Mouse (Mus musculus): ENCODE results near the gene Asic2. TPM values are rescaled to one million over a fixed set of nuclear protein-coding genes. Genes with fewer than 3 reads are reported as not detected.

The Asic2 gene
- polyA plus RNA-seq, 1 experiment from 2014 or later: not detected

DNA sequence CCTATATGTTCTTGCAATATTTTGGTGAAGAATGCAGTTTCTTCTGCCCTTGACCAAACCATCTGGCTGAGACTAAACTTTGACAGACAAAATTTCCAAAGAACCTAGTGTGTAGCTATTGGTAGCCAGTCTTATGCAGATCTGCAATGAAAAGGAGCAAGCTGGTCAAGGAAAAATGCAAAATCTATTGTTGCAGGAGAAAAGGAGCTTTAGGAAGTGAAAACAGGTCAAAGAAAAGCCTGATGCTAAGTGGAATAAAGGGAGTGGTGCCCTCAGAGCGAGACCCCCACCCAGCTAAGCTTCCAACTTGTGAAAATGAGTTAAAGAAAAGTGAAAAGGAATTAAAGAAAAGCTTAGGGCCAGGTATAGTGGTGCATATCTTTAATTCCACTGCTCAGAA, 135.9 kb downstream of the Asic2 start:
- H3K4me2 ChIP-seq: no peak overlapping the region
- no peak overlapping the region for H3K27ac ChIP-seq
- ATAC-seq (ENCODE audit: low read depth) (no peak), DNase-seq (no peak)
- H3K4me3 ChIP-seq (replicated peaks): no peak overlapping the region
- H3K9me3 ChIP-seq (replicated peaks): no peaks in the 10 kb centered on the region
- H3K36me3 ChIP-seq: no peaks in the 10 kb centered on the region
- 25% methylated on average over 1 of the region's 1 CpGs for WGBS (ENCODE audit: insufficient replicate concordance)
- no peaks in the 10 kb centered on the region for H3K27me3 ChIP-seq
- H3K9ac ChIP-seq: no peak overlapping the region
- H3K4me1 ChIP-seq (replicated peaks): no peaks in the 10 kb centered on the region

DNA sequence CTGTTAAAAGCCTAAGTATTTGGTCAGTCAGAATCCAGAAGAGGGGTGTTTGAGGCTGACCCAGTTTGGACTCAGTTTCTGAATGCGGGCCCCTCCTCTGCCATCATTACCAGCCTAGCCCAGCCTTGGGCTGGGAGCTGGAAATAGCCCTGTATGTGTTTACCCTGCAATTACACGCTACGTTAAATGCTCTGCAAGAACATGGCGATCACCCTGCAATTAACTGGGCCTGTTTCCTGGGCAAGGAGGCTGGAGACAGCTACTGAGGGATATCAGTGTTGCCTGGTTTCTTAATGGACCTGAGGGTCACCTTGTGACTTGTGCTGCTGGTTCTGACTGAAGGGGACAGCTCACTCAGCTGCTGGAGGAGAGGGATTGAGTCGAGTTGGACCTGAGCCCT, 151.7 kb downstream of the Asic2 start:
- Histone ChIP-seq H3K9me3 (replicated peaks) (no peaks in the 10 kb centered on the region), H3K27ac (no peak overlapping the region), H3K4me3 (replicated peaks) (no peak overlapping the region), H3K4me2 (no peak overlapping the region), H3K27me3 (no peaks in the 10 kb centered on the region), H3K36me3 (no peaks in the 10 kb centered on the region), H3K9ac (no peak overlapping the region), H3K4me1 (replicated peaks) (no peaks in the 10 kb centered on the region)
- DNase-seq (no peak), ATAC-seq (ENCODE audit: low read depth) (no peak)
- WGBS (ENCODE audit: insufficient replicate concordance): 58% methylated on average over 5 of the region's 5 CpGs

DNA sequence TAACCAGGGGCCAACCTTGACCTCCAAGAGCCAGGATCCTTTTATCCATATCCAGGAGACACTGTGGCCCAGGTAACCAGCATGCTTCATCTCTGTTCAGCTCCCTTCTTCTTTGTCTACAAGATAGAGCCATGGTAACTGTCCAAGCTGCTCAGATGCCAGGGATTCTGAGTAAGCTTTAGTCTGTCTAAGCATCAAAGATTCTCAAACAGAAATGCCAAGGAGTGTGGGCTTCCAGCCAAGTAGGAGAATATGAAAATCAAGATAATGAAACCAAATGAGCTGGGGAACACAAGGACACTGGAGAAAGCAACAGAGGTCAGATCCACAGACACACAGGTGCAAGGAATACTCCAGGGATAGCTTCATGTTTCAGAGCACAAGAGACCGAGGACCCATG, 153.4 kb downstream of the Asic2 start:
- WGBS (ENCODE audit: insufficient replicate concordance): 72% methylated on average over 1 of the region's 1 CpGs
- DNase-seq: no peak
- H3K36me3 ChIP-seq: no peaks in the 10 kb centered on the region
- no peaks in the 10 kb centered on the region for H3K27me3 ChIP-seq
- no peaks in the 10 kb centered on the region for H3K4me1 ChIP-seq (replicated peaks)
- no peak overlapping the region for H3K4me3 ChIP-seq (replicated peaks)
- no peak overlapping the region for H3K27ac ChIP-seq
- ATAC-seq (ENCODE audit: low read depth): no peak
- H3K9me3 ChIP-seq (replicated peaks): no peaks in the 10 kb centered on the region; the same call in 1 of the 2 replicates
- no peak overlapping the region for H3K4me2 ChIP-seq
- H3K9ac ChIP-seq: no peak overlapping the region

DNA sequence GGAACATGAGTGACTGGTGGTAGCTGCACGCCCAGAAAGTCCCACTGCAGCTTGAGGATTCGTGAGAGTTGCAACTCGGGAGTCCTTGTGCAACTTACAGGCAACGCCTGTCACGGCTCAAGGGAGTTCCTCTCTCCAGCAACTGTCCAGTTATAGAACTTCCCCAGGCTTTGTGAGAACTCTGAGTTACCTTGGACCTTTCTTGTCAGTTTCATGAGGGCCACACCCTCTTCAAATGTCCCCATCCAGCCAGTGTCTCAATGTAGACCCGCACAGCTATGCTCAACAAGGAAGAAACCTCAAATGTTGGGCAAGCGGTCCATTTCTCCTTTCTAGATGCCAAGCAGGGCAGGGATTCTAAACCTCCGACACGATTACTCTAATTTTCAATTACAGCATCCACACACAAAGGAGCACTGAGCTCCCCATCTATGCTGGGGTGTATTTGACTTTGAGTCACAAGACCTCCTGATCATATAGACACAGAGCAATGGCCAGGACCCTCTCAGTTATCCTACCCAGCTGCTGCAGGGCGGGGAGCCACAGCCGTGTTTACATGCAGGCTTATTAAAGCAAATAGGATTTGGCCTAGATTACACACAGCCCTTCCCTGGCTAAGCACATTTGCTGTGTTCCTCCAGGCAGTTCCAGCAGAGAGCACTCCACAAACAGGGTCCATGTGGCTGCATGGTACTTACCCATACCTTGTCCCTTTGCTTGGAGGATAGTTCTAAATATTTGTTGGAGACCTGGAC, 161.2 kb downstream of the Asic2 start:
- ATAC-seq (ENCODE audit: low read depth) (no peak), DNase-seq (no peak)
- Histone ChIP-seq H3K36me3 (no peaks in the 10 kb centered on the region), H3K4me3 (replicated peaks) (no peak overlapping the region), H3K27ac (no peak overlapping the region), H3K4me2 (no peak overlapping the region), H3K4me1 (replicated peaks) (no peaks in the 10 kb centered on the region), H3K9ac (no peak overlapping the region), H3K9me3 (replicated peaks) (no peaks in the 10 kb centered on the region; the same call in 1 of the 2 replicates), H3K27me3 (no peaks in the 10 kb centered on the region)
- 60% methylated on average over 11 of the region's 11 CpGs for WGBS (ENCODE audit: insufficient replicate concordance)

DNA sequence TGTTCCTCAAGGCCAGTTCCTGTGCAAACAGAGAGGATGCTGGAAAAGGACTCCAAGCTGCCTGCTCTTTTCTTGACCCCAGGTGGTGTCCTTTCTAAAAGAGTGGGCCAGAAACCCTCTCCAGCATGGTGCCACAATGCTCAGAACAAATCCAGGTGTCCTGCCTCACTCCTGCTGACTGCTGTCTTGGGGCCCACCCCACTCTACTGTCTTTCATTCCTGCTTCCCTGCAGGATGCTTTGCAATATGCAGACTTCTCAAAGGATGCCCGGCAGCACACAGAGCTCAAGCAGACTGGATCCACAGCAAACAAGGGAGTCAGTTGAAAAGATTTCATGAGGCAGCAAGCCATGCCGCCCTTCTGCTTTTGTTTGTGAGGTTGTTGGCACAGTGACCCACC, 164.7 kb downstream of the Asic2 start:
- ATAC-seq (ENCODE audit: low read depth): no peak
- Histone ChIP-seq H3K9me3 (replicated peaks) (no peaks in the 10 kb centered on the region), H3K36me3 (no peaks in the 10 kb centered on the region), H3K4me2 (no peak overlapping the region), H3K9ac (no peak overlapping the region), H3K27me3 (no peaks in the 10 kb centered on the region), H3K4me1 (replicated peaks) (no peaks in the 10 kb centered on the region), H3K4me3 (replicated peaks) (no peak overlapping the region), H3K27ac (no peak overlapping the region)
- WGBS (ENCODE audit: insufficient replicate concordance): 47% methylated on average over 2 of the region's 2 CpGs
- no peak for DNase-seq

DNA sequence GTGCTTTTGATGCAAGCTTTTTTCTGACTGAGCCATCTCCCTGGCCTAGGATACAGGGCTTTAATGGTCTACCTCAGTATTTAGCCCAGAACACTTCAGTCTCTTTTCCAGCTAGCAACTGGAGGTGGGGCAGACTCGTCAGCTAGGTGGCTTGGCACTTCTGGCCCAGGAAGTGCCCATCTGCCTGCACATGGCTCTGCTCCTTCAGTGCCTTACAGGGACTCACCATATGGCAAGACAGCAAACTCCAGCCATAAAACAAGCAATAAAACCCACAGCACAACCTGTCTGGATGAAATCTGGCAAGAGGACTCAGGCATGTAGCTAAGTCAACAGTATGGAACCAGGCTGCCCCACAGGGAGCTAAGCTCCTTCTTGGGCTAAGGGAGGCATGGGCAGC, 165.6 kb downstream of the Asic2 start:
- Histone ChIP-seq H3K27ac (no peak overlapping the region), H3K9me3 (replicated peaks) (no peaks in the 10 kb centered on the region)
- 63% methylated on average over 1 of the region's 1 CpGs for WGBS (ENCODE audit: insufficient replicate concordance)

DNA sequence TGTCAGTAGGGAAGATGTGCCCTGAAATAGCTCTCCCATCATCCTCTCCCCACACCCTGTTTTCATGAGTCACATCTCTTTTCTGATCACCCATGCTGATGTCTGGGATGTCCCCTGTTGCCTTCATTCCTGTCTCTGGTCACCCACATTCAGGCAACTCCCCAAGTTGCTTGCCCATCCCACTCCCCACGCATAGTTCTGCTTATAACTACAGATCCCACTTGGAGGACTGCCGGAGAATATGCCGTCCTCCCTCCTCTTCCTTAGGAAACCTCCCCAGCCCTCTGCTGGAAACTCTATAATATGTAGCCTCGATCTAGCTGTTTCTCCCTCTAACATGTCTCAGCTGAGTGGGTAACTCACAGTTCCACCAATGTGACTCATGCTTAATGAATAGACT, 167.4 kb downstream of the Asic2 start:
- no peaks in the 10 kb centered on the region for H3K27me3 ChIP-seq
- H3K36me3 ChIP-seq: no peaks in the 10 kb centered on the region
- ATAC-seq (ENCODE audit: low read depth) (no peak), DNase-seq (no peak)
- H3K4me2 ChIP-seq: no peak overlapping the region
- H3K9ac ChIP-seq: no peak overlapping the region
- no peaks in the 10 kb centered on the region for H3K4me1 ChIP-seq (replicated peaks)
- H3K9me3 ChIP-seq (replicated peaks): no peaks in the 10 kb centered on the region
- H3K4me3 ChIP-seq (replicated peaks): no peak overlapping the region
- 71% methylated on average over 4 of the region's 4 CpGs for WGBS (ENCODE audit: insufficient replicate concordance)
- H3K27ac ChIP-seq: no peak overlapping the region

More for the DNA sequence above, 165.6 kb downstream of the Asic2 start:
- H3K4me2 ChIP-seq: no peak overlapping the region
- no peak overlapping the region for H3K4me3 ChIP-seq (replicated peaks)
- no peaks in the 10 kb centered on the region for H3K36me3 ChIP-seq
- no peak overlapping the region for H3K9ac ChIP-seq
- no peaks in the 10 kb centered on the region for H3K27me3 ChIP-seq
- no peaks in the 10 kb centered on the region for H3K4me1 ChIP-seq (replicated peaks)
- ATAC-seq (ENCODE audit: low read depth) (no peak), DNase-seq (no peak)

DNA sequence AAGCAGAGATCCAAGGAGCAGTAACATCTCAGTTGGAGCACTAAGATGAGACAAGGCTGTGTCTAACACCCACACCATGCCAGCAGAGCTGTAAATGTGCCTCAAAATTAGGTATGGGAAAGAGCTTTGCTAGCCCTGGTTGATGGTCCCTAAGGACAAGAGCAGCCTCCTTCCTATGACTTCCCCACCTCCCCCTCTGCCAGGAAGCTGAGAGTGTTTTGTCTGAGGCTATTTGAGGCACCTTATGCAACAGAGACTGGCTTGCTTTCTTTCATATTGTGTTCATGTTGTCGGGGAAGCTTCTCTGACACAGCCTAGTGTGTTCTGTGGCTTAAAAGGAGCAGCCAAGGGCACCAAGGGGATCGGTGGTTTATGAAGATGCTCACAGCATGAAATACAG, 174.7 kb downstream of the Asic2 start:
- H3K36me3 ChIP-seq: no peaks in the 10 kb centered on the region
- H3K27ac ChIP-seq: no peak overlapping the region
- no peaks in the 10 kb centered on the region for H3K4me1 ChIP-seq (replicated peaks)
- H3K27me3 ChIP-seq: no peaks in the 10 kb centered on the region
- no peak overlapping the region for H3K4me3 ChIP-seq (replicated peaks)
- no peak overlapping the region for H3K9ac ChIP-seq
- 48% methylated on average over 2 of the region's 2 CpGs for WGBS (ENCODE audit: insufficient replicate concordance)
- DNase-seq (no peak), ATAC-seq (ENCODE audit: low read depth) (no peak)
- H3K9me3 ChIP-seq (replicated peaks): no peaks in the 10 kb centered on the region
- no peak overlapping the region for H3K4me2 ChIP-seq

DNA sequence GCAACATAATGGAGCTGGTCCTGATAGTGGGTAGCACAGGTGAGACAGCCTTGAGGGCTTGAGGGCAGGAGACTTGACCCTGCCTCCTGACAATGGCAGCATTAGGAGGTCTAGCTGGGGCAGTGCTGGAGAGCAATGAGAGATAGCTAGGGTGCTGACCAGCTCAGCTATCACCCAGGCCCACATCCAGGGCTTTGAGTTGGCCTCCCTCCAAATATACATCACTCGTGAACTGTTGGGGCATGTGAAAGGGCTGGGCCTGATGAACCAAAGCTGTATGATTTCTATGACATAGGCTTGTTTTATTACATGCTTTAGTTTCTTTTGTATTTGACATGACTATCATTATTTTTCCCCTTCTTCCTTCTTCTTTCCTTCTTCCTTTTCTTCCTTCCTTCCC, 176.7 kb downstream of the Asic2 start:
- DNase-seq (no peak), ATAC-seq (ENCODE audit: low read depth) (no peak)
- Histone ChIP-seq H3K9me3 (replicated peaks) (no peaks in the 10 kb centered on the region), H3K4me1 (replicated peaks) (no peaks in the 10 kb centered on the region), H3K27me3 (no peaks in the 10 kb centered on the region), H3K4me3 (replicated peaks) (no peak overlapping the region), H3K36me3 (no peaks in the 10 kb centered on the region), H3K4me2 (no peak overlapping the region), H3K9ac (no peak overlapping the region), H3K27ac (no peak overlapping the region)
- WGBS (ENCODE audit: insufficient replicate concordance): 48% methylated on average over 1 of the region's 1 CpGs

DNA sequence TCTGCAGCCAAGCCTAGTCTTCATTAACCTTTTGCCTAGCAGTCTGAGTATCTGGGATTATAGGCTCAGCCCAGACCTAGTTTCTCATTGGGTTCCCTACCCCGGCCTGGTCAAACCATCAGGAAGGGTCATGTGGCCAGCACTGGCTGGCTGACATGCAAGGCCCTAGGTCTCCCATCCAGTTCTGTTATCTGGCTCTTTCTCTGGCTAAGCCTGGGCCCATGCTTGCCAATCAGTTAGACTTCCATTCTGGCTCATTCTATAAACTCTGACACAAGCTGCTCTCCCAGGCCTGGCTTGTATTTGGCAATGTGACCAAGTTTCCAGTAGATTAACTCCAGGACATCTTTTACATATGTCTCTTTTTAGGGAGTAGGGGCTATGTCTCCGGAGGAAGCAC, 187.7 kb downstream of the Asic2 start:
- no peaks in the 10 kb centered on the region for H3K9me3 ChIP-seq (replicated peaks)
- no peaks in the 10 kb centered on the region for H3K27me3 ChIP-seq

DNA sequence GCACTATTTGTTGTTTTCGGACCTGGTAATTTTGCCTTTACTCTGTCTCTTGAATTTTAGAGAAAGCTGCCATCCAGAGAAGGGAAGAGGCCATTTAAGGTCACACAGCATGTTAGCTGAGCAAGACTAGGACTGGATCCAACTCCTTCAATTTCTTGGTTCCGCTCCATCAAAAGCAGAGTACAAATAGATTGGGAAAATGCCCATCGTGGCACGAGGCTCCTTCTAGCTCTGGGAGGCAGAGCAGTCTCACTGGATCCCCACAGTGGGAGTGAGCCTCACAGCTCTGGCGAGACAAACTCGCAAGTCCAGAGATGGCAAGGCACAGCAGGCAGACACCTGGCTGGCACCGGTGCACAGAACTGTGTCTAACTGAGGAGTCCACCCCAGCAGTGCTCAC, 188.4 kb downstream of the Asic2 start:
- no peak overlapping the region for H3K4me2 ChIP-seq
- ATAC-seq (ENCODE audit: low read depth): no peak
- no peaks in the 10 kb centered on the region for H3K4me1 ChIP-seq (replicated peaks)
- H3K4me3 ChIP-seq (replicated peaks): no peak overlapping the region
- H3K36me3 ChIP-seq: no peaks in the 10 kb centered on the region
- no peaks in the 10 kb centered on the region for H3K9me3 ChIP-seq (replicated peaks)
- DNase-seq: no peak
- no peak overlapping the region for H3K27ac ChIP-seq
- no peak overlapping the region for H3K9ac ChIP-seq
- no peaks in the 10 kb centered on the region for H3K27me3 ChIP-seq
- 64% methylated on average over 7 of the region's 7 CpGs for WGBS (ENCODE audit: insufficient replicate concordance)

More for the DNA sequence above, 187.7 kb downstream of the Asic2 start:
- no peak overlapping the region for H3K4me3 ChIP-seq (replicated peaks)
- ATAC-seq (ENCODE audit: low read depth): no peak
- no peak overlapping the region for H3K4me2 ChIP-seq
- H3K36me3 ChIP-seq: no peaks in the 10 kb centered on the region
- H3K9ac ChIP-seq: no peak overlapping the region
- no peak for DNase-seq
- no peak overlapping the region for H3K27ac ChIP-seq
- WGBS (ENCODE audit: insufficient replicate concordance): 61% methylated on average over 2 of the region's 2 CpGs
- H3K4me1 ChIP-seq (replicated peaks): no peaks in the 10 kb centered on the region

DNA sequence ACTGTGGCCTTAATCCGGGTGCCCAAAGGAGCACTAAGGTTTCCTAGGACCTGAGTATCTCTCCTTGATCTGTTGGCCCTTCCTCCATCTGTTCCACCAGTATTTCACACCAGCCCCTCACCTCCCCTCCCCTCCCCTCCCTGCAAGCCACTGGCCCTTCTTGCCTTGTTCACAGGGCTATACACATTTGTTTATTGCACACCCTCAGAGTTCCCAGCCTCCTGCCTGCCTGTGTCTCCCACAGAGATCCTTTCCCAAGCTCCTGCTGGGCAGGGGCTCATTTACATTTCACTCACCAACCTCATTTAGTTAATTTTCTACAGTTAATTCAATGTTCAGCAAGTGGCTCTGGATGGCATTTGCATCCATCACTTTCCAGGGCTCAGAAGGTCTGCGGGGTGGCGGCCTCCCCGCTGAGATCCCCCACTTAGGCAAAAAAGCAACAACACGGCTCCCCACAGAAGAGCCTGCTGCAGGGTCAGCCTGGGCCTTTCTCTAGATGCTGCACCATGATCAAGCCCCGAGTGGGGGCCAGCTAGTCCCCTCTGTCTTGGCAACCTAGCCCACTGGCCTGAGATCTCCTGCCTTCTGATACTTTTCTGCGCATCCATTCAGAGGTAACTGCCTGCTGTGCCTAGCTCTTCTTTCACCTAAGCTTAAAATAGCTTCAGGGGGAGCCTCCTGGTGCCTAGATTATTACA, 196.9 kb downstream of the Asic2 start:
- WGBS (ENCODE audit: insufficient replicate concordance): 21% methylated on average over 7 of the region's 7 CpGs
- H3K4me1 ChIP-seq (replicated peaks): no peaks in the 10 kb centered on the region
- H3K27ac ChIP-seq: no peak overlapping the region
- no peak overlapping the region for H3K4me2 ChIP-seq
- DNase-seq (no peak), ATAC-seq (ENCODE audit: low read depth) (no peak)
- no peak overlapping the region for H3K4me3 ChIP-seq (replicated peaks)
- no peaks in the 10 kb centered on the region for H3K36me3 ChIP-seq
- no peaks in the 10 kb centered on the region for H3K27me3 ChIP-seq
- H3K9ac ChIP-seq: no peak overlapping the region
- H3K9me3 ChIP-seq (replicated peaks): no peaks in the 10 kb centered on the region

Measured in liver, embryonic 13.5 days (tissue).